Mouse (Mus musculus): Measurements from ENCODE around the gene Ldb3. TPM values are rescaled to one million over a fixed set of nuclear protein-coding genes. Genes with fewer than 3 reads are reported as not detected.

Ldb3 gene
- total RNA-seq, 2 experiments from 2014 or later: 3.5 to 4.1 TPM

Other genes starting within 250 kb of the Ldb3 start
- gene Fam25c, start 233.2 kb downstream of the Ldb3 start, total RNA-seq (2021): not detected
- gene Sncg, start 213.9 kb downstream of the Ldb3 start, total RNA-seq (2021): 1 to 10 TPM; 6.8 to 7.1 TPM
- gene Mmrn2, start 213.2 kb downstream of the Ldb3 start, total RNA-seq (2021): 1 to 10 TPM; 3.1 to 3.3 TPM
- 10 to 100 TPM; 35.9 to 38.5 TPM for gene Bmpr1a, start 85.3 kb downstream of the Ldb3 start, total RNA-seq (2021)
- gene 9230112D13Rik, start 65.9 kb downstream of the Ldb3 start, total RNA-seq (2021): not detected
- gene Opn4, start 11.5 kb upstream of the Ldb3 start, total RNA-seq (2021): not detected
- 10 to 100 TPM; 51.2 to 52.8 TPM for gene Wapl, start 85.2 kb upstream of the Ldb3 start, total RNA-seq (2021)
- 10 to 100 TPM; 51.1 to 53.0 TPM for gene Grid1, start 231.4 kb upstream of the Ldb3 start, total RNA-seq (2021)